Mouse (Mus musculus): Measurements from ENCODE around the gene Hhatl.

DNA sequence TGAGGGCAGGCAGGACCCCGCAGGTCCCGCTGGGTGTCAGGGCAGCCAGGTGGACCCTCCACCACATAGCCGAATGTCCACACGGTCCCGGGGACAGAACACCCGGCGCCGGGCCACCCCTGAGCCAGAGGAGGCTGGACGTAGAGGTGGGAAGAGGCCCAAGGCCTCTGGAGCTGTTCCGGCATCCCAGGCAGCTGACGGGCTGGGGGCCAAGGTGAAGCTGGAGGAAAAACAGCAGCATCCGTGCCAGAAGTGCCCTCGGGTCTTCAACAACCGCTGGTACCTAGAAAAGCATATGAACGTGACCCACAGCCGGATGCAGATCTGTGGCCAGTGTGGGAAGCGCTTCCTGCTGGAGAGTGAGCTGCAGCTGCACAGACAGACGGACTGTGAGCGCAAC, 28.6 kb downstream of the Hhatl start:
- TF ChIP-seq POLR2A (IDR thresholded peaks at IDR 0.05; ENCODE audit: low read depth, low read length) = no peak
- TF ChIP-seq CTCF (IDR thresholded peaks at IDR 0.05; ENCODE audit: borderline replicate concordance, insufficient read depth, low read length) = no peak

All from embryonic fibroblast, embryonic 13.5 days (primary cell).